Mouse (Mus musculus) embryonic fibroblast, embryonic 13.5 days (primary cell): ENCODE measurements around the gene Rreb1.

Experiments
- CTCF ChIP-seq: IDR thresholded peaks from 2 replicates; pipeline ENCODE4 v1.5.1; 2011; ENCODE audit warnings: mild to moderate bottlenecking, control low read depth, low read length, moderate library complexity, borderline replicate concordance; ENCODE audit not compliant: insufficient read depth
- POLR2A ChIP-seq: IDR thresholded peaks from 2 replicates; pipeline ENCODE4 v1.6.1; 2011; ENCODE audit warnings: low read depth, mild to moderate bottlenecking, control low read depth, low read length, moderate library complexity

DNA sequence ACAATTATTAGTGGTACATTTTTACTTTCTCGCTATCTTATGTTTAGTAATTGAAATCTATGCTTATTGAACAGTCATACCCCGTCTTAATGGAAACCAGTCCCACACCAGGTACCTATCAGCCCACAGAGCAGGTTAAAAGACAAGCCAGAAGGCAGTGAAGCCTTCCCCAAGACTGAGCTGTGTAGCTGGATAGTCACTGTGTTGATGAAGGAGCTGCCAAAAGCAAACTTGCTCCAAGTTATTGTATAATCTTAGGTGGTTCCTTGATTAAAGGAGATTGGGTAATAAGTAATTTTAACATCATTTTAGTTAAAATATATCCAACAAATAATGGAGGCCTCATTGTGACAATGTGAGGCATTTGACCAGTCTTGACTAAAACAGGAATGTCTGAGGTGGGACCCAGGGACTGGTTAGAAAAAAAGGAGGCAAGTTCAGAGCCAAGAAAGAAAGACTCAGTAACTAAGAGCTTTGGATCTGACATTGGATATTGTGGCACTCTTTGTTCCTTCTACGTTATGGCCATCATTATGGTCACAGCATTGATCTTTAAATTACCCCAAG lies 141.6 kb downstream of the Rreb1 start:
- TF ChIP-seq POLR2A (no peak), CTCF (no peak)
